Mouse (Mus musculus) urinary bladder, postnatal 25 days (tissue): ENCODE results near the gene Sowaha.

ENCODE experiments used
- DNase-seq: peaks from one replicate; pipeline ENCODE4 v3.0.0; 2022; ENCODE audit warnings: low spot score

Gene Sowaha

DNA sequence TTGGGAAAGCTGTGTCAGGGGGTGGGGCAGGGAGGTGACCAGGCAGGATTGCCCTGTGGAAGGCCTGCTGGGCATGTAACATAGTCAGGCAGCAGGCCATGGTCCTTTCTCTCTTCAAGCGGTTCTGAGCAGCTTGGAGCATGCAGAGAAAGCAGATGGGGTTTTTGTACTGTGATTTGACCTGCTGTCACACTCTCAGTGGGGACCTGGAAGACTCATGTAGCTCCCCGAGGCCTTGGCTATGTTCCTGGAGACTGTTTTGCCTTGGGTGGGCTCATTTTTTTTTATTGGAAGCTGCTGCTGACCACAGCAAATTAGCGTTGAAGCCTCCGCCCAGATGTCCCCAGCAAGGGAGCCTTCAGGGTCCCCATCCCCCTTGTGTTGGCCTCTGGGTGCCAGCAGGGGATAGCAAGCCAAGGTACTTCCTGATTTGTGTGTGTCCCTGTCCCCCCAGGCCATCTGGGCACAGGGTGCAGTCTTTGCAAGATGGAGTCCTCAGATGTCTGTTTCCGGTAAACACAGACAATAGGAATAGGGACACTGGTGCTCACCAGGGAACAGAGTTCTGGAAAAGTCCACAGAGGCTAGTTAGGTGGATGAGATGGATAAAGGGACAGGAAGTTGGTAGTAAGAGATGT is 25.1 kb upstream of the Sowaha start:
- DNase-seq = no peak

DNA sequence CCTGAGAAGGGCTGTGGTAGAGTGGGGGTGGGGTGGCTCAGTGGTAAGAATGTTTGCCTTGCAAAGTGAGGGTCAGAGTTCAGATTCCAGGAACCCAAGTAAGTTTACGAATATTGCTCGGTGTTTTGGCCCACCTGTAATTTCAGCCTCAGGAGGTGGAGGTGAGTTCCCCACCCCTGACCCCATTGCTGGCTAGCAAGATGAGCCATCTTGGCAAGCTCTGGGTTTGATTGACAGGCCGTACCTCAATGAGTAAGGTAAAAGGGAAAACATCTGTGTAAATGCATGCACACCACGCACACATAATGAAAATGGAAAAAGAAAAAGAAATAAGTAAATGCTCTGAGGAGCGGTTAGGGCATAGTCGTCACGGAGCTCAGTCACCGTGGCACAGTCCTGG is 24.3 kb upstream of the Sowaha start:
- DNase-seq = no peak

DNA sequence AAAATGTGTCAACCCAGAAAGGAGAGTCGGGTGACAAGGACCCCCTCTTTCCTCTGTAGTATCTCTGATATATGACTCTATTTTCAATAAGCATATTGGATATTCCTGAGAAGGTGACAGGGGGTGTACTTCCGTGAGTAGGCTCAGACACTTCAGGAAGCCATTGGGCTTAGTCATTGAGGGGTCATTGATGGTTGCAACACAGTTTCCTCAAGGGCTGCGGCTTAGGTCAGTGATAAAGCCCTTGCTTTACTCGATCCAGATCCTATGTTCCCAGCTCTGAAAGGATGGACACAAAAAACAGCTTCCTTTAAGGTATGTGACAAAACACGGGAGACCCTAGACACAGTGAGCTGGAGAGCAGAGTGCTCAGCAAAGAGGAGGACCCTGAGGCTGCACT is 23.7 kb upstream of the Sowaha start:
- no peak for DNase-seq

DNA sequence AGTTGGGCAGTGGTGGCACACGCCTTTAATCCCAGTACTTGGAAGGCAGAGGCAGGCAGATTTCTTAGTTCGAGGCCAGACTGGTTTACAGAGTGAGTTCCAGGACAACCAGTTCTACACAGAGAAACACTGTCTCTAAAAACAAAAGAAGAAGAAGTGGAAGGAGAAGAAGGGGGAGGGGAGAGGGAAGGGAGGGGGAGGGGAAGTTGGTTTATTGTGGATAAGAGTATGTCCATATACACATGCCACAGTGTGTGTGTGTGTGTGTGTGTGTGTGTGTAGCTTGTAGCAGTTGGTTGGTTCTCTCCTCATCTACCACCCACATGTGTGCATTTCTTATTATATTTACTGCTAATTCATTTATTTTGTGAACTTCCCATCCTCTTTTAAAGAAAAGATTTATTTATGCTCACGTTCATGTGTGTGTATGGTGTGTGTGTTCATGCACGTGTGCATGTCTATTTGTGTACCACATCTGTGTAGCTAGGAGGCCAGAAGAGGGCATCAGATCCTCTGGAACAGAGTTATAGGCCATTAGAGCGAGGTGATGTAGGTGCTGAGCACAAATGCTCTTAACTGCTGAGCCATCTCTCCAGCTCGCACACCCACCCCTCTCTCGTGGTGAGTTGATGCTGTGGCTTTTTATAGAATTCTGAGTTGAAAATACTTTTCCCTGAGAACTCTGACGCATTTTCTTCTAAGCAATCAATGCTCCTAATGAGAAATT is 22.1 kb upstream of the Sowaha start:
- DNase-seq = no peak

DNA sequence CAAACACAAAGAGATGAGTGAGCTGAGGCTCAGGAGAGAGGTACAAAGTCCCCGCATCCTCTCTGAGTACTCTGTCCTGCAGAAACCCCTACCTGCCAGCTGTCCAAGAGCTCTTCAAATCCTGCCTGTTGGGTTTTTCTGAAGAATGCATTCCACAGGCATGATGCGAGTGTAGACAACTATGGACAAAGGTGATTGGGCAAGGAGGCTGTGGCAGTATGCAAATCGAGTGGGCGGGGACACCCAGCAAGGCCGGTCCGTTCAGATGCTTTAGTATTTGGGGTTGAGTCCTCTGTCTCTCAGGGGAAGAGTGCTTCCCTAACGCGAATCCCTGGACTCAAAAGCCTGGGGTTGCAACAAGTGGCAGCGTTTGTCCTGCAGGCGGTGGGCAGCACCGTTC is 20.5 kb upstream of the Sowaha start:
- DNase-seq = peak; percentile 53

DNA sequence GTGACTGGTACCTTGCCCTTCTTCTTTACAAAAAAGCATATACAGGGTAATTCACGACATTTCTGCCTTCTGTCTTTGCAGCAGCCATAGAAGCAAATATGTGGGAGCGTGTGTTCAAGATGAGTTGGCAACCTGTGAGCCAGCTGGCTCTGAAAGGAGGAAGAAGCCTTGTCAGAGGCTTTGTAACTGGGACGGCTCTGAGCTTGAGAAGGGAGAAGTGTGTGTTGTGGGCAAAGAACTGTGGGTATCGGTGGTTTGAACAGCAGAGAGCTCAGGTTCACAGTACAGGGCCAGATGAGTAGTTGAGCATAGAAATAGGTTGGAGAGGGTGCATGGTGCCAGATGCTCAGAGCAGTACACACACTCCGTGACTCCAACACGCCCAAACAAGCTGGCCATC is 16.9 kb upstream of the Sowaha start:
- DNase-seq = no peak

DNA sequence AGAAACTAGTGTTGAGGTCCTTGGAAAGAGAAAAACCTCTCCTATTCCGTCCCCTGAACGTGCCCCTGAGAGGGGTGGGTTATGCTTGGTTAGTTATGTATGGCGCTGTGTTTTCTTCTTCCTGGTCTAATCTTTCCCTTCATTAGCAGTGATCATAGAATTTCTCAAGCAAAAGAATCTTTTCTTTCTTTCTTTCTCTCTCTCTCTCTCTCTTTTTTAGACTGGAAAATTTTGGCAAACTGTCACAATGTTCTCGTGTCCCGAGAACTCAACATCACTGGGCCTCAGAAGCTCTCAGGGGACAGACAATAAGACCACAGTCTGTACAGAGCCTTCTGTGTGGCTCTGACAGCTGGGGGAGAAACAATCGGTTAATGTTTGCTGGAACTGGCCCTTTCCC is 15.3 kb upstream of the Sowaha start:
- DNase-seq = no peak

DNA sequence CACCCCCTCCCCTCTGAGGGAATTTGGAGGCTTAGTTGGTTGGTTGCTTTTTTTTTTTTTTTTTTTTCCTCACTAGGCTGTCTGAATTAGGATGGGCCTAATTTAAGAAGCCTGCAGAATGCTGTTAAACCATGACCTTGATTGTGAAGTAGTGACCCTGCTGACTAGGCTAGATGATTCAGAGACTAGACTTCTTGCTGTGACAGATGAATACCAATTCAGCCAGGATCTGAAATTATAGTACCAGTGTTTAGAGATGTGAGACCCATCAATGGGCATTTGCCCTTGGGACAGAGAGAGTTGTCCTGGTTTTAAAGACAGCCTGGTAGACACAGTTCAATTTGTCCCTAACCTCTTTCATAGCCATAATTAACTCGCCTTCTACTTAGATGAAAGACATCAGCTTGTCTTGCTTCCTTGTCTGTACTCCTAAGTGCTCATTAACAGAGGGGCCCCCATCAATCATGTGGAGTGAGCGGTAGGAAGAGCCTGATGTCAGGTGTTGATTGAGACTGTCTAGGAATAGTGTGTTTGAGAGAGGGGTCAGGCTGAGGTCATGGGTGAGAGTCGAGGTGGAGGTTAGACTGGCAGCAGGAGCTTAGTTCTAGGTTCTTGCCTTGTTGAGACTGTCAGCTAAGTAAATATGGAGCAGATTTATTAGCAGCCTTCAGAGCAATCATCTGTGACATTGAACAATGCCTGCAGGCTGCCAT is 13.3 kb upstream of the Sowaha start:
- DNase-seq = no peak

DNA sequence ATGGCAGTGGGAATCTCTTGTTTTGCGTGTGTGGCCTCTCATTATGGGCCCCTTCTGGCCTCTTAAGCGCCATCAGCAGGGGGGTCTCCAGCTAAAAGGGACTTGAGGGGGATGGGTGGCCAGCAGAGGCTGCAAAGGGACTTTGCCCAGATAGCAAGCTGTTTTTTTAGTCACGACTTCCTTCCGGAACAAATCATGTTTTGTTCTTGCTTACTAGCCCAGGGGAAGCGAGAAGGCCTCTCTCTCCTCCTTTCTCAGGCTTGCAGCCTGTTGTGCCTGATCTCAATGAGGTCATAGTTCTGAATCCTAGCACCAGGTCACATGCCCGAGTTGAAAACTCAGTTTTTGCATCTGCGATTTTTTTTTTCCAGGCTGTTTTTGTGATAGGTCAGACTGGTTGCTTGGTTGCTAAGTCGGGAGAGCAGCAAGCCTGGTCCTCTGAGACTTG is 11.9 kb upstream of the Sowaha start:
- DNase-seq = no peak

DNA sequence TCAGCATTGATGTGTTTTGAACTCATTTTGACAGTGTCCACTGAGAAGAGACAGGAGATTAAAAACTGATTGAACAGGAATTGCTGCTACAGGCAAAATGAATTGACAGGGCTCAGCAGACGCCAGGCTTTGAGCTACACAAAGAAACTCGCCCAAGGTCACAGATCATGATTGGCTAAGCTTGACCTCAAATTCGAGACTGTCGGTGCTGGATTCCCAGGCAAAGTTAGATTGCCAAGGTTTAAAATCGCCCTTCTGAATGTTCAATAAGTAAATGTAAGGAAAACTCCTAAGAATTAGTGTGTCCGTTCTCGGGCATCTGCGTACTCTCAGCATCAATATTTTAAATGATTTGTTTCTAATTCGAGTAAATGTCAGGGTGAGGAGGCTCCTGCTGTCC is 9.3 kb upstream of the Sowaha start:
- DNase-seq = no peak

DNA sequence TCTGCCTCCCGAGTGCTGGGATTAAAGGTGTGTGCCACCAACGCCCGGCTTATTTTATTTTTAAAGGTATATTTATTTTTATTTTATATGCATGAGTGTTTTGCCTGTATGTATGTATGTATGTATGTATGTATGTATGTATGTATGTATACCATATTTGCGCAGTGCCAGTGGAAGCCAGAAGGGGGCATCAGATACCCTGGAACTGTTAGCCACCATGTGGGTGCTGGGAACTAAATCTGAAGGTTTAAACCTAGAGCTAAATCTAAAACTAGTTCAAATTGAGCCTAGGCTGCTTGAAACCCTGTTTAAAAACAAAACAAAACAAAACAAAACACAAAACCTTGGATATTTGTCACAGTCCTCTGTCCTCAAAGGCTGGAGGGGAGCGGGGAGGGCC is 8.9 kb upstream of the Sowaha start:
- DNase-seq = no peak

DNA sequence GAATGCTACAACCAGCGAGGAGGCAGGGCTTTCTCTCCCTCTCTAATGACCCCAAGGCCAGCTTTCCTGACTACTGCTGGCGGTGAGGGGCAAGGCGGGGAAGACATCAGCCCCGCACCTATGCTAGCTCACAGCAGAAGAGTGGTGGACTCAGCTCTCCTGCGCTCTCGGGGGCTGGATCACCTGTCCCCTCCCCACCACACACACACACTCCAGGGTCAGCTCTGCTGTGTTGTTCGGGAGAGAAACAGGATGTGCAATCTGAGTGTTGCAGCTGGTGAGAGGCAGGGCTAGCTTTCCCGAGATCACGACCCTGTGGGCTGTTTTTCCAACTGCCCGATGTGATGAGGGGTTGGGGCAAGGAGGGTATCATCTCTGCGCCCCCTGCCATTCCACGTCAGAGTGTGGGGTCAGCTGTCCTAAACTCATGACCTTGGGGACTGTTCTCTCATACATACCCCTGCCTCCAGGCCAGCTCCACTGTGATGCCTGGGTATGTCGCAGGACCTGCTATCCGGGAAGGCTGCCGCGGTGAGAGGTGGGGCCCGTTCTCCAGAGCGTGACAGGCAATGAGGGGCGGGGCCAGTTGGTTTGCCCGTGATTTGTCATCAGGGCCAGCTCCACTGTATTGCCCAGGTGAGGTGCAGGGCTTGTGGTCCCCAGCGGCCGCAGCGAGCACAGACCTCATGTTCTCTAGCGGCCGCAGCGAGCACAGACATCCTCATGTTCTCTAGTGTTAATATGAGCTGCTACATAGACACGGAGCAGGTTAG is 6.9 kb upstream of the Sowaha start:
- DNase-seq = peak; percentile 60

DNA sequence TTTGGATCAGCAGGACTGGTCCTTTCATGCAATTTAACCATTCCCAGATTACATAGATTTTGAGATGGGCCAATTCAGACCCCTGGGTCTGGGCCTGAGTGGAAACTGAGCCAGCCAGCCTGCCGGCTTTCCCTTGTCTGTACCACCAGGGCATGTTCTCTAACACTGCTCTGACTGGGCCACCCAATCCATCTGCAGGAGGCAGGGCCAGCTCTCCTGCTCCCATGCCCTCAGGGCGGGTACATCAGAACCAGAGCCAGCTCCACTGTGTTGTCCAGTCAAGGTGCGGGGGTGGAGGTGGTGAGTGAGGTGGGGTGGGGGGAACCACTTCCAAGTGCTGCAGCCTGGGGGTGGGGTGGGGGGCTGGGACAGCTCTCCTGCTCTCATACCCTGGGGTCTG is 6.3 kb upstream of the Sowaha start:
- DNase-seq = no peak

DNA sequence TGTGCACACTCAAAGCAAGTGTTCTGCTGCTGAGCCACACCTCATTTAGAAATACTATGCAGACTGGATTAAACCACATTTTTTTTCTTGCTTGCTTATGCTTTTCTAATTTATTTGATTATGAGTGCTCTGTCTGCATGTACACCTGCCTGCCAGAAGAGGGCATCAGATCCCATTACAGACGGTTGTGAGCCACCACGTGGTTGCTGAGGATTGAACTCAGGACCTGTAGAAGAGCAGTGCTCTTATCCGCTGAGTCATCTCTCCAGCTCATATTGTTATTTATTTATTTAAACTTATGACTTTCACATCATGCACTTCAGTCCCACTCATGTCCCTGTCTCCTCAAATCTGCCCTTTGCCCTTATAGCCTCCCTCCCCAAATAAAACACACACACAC is 5.6 kb upstream of the Sowaha start:
- DNase-seq = no peak

DNA sequence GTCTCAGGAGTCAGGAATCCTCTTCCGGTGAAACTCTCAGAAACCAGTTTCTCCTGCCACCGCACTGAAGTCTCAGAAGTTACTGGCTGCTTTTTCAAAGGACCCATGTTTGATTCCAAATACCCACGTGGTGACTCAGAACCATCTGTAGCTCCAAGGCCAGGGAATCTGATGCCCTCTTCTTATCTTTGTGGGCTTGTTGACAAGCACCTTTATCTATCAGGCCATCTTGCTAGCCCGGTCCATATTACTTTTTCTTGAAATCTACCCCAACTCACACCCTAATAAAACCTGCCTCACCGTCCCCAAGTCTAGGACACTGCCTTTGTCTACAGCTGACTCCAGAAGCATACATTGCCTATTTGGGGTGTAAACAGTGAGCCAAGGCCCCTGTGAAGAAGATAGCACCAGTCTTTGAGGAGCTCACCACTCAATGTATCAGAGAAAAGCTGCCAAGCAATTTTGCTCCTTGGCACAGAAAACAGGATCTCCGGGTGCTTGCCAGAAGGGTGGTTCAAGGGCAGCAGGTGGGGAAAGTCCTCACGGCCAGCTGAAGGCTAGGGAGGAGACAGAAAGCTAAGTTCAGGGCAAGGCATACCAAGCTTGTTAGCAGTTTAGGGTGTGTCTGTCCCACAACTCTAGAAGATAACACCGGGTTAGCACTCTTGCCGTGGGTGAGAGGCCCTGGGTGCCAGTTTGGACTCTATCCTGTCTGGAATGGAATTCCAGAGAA is 3.3 kb upstream of the Sowaha start:
- no peak for DNase-seq

DNA sequence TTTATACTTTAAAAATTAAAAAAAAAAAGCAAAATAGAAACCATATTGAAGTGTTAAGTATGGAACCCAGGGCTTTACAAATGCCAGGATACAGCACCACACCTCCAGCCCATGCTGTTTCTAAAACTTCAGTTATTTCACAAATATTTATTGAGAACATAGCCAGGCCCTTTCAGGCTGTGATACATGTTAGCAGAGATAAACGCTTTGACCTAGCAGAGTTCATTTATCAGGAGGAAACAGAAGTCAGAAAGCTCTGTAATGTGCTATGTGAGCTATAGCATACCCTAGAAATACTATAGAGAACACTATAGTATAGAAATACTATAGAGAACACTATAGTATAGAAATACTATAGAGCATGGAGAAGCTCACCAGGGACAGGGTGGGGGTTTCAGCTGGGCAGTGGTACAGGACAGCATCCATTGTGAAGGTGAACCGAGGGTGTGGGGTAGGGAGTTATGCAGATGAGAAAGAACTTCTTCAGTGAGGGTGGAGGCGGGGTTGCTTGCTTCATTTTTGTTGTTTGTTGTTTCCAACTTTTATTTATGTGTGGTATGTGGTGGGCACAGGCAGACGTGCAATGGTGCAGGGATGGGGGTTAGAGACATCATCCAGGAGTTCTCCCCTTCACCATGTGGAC is 1.1 kb upstream of the Sowaha start:
- DNase-seq = no peak

DNA sequence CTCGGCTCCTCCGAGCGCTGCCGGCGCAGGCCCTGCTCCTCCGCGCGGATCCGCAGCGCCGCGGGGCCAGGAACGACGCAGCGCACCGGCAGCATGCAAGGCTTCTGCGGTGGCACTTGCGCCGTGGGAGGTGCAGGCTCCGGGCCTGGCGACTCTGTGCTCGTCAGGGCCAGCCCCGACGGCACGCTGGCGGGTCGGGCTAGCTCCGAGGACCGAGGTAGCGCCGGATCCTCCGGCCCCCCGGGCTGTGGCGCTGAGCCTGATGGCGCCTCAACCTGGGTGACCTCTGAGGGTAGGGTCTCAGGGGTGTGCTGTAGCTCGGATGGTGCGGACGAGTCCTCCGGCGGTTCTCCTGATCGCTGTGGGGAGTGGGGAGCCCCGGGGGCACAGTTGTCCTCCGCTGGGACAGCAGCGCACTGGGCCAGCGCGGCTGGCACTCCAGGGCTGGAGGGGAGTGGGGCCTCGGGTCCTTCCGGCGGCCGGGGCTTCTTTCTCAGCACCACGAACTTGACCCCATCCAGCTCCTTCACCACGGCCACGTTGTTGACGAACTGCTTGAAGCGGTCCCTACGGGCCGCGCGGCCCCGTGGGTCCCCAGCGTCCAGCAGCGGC is 797 bp downstream of the Sowaha start:
- no peak for DNase-seq

DNA sequence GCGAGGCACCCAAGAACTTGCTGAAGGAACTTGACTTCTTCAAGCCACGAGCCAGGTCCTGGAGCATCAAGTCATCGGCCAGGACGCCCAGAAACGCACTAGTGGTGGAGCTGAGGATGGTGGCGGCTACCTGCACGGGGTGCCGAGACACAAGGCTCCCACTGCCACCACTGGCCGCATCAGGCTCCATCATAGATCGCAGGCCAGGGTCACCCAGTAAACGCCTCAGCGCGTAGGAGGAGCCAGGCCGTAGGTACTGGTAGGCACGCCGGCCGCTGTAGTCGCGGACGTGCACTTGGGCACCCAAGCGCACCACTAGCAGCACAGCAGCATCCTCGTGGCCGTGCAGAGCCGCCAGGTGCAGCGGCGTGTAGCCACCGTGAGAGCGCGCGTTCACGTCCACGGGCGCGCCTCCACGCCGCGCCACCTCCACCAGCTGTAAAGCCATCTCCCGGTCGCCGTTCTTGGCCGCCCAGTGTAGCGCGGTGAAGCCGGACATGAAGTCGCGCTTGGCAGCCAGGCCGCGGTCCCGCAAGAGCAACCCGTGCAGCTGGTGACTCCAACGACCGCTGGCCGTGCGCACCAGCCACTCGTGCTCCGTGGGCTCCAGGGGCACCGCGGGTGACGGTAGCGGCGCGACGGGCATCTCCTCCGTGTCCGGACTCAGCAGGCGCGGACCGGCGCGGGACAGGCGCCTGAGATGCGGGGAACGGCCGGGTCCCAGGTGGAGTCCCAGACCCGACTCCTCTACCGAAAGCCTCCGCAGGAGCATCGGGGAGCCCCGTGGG is 1.5 kb downstream of the Sowaha start:
- no peak for DNase-seq

DNA sequence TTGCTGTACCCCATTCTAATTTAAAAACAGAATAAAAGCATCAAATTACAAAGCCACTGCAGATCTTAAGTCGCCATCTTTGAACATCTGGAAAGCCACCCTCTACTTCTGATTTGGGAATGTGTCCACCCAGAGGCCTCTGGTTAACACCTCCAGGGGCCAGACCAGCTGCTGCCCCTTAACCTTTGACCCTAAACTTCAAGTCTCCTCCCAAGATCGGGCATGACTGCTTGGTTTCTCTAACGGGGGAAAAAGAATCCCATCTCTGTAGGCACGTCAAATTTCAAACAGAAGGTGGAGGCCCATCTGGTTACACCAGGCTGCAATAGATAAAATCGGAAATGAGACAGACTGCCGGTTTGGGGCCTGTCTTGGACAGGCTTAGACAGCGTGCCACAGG is 2.2 kb downstream of the Sowaha start:
- DNase-seq = no peak

DNA sequence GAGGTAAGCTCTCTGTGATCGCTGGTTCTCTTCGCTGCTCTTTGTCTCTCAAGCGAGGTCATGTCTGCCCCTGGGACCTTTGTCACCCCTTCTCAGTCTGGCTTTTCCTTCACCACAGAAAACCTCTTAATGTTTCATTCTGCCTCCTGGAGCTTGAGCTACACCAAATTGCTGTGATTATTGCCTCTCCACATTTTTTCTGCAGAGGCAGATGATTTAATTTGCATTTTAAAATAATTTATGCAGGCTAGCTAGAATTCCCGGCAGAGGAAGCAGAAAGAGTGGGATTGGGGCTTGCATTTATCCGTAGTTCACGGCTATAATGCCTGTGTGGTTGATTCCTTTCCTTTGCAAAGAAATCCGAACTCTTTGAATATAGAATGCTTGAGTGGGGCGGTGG is 4.5 kb downstream of the Sowaha start:
- no peak for DNase-seq
